Mouse (Mus musculus) embryo, embryonic 9.5 days (tissue): ENCODE measurements around the gene Ptpn13.

Source experiments
- DNase-seq: peaks from one replicate; pipeline ENCODE4 v3.0.0-alpha.2; 2017; ENCODE audit errors: extremely low spot score

Ptpn13 gene

DNA sequence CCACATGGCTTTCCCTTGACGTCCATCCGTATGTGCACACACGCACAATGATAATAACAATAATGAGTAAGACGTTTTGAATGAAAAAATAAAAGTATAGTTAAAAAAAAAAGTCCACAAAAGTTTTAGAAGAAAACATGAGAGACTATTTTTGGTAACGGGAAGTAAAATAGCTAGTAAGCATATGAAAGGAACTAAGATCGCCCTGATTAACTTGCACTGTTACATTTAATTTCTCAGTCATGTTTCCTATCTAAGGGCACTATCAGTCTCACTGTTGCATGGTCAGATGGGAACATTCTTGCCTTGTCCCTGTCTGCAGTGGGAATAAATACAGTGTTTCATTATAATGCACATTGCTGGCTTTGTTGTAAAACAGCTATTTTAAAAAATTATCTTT is 2.4 kb upstream of the Ptpn13 start:
- no peak for DNase-seq

DNA sequence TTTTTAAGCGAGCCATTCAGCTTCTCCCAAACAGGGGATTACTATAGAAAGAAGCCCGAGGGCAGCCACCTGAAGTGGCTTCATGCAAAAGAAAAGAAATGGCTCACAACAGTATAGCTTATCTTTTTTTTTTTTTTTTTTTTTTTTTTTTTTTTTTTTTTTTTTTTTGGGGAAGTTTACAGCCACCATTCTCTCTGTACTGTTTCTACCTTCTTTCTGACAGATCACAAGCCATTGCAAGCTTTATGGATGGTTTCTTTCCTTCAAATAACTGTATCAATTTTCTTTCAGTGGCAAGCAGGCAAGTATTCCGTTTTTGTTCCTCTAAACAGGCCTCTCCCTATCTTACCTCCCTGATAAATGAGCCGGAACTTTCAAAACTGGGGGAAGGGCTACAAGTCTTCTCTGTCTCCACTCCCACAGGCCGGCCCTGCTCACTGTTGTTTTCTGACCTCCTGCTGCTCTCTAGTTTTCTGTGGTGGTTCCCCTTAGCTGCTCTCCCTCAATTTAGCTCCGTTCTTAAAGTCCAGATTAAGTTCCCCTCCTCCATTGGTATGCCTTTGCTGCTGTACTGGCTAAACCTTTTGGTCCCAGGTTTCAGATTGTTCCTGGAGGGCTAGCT is 1.6 kb upstream of the Ptpn13 start:
- DNase-seq: peak; percentile 83

DNA sequence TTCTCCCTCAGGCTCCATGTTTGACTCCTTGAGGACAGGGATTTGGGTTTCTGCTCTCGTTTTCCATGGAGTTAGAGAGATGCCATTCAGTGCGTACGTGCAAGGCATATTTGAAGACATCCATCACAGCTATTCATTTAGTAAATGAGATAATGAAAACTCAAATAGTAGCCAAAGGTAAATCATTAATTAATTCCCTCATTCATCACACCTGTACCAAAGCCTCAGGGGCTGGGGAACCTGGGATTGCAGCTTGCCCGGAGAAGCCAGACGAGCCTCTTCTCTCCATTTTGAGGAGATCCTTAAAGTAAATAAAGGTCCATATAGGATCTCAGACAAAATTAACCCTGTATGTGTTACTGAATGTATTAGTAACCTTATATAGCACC is 1.1 kb upstream of the Ptpn13 start:
- DNase-seq: no peak

DNA sequence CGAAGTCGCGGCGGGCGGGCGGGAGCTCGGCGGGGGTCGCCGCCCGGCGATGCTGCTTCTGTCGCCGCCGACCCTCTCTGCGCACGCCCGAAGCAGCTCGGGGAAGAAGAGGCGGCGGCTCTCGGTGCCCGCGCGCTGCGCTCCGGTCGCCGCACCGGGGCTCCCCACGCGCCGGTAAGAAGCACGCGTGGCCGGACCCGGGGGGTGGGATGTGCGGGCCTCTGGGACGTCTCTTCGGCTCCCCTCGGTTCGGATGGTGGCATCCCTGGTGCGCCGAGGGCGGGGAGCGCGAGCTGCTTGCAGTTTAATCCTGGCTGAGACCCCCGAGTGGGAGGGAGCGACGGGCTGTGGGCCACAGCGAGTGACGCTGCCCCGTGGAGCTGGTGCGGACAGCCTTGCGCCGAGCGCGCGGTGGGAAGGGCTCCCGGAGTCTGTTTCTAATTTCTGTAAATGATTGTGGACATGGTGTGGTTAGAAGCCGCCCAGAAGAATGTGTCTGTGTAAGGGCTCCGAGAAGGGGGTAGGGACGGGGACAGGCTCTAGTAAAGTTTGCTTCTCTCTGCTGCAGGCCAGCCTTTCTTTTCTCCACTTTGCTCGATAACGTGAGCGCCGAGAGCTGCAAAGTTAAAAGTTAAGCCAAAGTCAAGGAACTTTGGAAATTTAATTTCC is 505 bp downstream of the Ptpn13 start:
- DNase-seq: peak; percentile 64

DNA sequence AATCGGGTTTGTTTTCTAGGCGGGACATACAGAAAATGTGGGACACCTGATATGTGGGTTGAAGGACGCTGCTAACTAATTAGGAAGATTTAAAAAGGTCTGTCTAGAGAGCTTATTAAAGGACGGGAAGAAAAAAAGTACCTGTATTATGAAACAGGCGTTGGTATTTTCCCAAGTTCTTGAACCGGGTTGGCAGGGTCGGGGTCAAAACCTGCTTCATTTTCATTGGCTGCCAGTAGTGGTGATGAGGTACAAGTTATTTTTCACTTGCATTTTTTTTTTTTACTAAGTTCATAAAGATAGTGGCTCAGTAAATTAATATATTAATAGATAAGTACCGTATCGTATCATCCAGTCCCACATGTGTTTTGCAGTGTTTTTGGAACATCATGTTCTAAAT is 1.3 kb downstream of the Ptpn13 start:
- no peak for DNase-seq

DNA sequence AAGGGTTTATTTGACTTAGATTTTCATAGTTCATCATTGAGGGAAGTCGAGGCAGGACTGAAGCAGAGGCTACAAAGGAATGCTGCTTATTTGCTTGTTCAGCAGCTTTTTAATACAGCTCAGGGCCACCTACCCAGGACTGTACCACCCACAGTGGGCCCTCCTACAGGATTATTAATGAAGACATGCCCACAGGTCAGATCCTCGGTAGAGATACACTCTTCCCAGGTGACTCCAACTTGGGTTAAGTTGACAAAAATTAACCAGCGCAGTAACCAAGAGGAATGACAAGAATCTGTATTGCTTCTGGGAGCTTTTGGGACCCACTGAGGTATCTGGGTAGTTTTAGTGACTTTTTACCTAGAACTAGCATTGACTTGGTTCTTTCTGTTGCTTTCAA is 6.0 kb downstream of the Ptpn13 start:
- DNase-seq: no peak

DNA sequence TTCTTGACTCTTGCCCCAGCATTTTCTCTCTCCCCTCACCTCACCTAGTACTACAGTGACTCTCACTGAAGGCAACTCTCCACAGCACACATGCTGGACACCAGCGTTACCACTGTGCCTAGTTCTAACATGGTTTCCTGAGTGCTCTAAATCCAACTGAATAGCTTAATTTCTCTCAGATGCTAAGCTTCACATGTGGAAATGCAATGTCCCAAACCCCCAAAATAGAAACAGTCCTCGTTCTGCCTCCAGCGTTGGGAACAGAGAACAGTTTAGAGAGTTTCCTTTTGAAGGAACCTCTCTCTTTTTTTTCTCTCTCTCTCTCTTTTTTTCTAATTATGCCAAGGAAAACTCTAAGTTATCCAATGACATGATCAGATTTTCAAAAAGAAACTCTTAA is 6.5 kb downstream of the Ptpn13 start:
- no peak for DNase-seq

DNA sequence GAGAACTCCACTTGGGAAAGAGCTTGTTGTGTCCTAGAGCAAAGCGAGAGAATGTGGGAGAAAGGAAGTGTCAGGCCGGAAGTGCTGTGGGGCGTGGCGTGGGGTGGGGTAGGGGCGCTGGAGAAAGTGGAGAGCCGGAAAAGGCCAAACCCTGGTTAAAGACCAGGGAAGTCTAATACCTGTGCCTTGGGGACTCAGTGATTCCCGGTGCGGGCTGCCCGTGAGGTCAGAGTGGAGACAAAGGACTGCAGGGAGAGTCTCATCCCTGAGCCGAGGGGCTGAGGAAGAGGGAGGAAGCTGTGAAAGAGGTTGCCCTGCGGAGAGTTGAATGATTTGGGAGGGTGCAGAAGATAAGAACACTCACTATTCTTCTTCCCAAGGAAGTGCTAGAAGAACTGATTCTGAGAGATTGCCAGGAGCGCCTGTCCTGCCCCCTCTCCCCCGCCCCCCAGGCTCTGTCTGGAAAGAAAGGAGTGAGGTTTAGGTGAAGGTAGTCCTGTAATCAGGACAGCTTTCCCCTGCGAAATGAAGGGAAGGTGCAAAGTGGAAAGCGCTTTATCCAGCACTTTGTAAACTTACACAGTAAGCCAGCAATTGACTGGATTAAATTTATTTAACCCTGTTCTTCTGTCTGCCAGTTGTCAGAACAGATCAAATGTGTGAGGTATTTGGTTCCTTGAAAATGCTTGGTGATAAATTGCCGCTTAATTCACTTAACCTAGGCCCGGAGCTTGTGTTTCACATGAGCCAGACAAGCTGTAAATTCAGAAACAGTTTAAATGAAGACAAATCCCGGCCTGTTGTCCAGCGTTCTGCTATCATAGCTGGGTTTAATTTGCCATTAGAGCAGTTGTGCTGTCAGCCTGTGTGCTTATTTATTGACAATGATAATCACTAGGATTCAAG is 11.3 kb downstream of the Ptpn13 start:
- DNase-seq: peak; percentile 53

DNA sequence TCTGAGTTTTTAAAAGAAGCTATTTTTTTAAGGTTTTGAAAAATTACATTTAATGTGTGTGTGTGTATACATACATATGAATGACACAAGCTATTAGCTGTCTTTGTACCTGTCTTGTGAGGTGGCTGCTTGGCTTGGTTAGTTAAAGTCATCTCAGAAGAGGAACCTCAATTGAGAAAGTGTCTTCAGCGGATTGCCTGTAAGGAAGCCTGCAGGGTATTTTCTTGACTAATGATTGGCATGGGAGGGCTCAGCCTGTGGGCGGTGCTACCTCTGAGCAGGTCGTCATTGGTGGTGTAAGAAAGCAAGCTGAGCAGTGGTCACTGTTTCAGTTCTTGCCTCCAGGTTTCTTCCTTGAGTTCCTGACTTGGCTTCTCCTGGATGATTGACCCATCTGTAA is 12.7 kb downstream of the Ptpn13 start:
- DNase-seq: no peak

DNA sequence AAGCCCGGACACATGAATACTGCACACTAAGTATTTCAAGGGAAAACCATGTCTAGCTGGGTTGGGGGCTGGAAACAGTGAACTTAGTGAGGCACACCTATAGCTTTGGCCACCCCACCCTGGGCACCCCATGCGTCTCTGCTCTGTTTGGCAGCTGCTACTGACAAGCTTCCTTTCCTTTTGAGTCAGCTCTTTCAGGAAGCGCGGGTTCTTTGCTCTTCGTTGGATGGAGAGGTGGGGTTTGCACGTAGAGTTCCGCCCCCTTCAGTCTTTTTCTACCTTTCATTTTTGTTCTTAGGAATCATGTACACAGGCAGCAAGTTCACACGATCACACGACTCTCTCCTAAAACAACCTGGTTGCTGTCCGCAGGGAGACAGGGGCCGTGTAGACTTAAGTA is 14.2 kb downstream of the Ptpn13 start:
- no peak for DNase-seq

DNA sequence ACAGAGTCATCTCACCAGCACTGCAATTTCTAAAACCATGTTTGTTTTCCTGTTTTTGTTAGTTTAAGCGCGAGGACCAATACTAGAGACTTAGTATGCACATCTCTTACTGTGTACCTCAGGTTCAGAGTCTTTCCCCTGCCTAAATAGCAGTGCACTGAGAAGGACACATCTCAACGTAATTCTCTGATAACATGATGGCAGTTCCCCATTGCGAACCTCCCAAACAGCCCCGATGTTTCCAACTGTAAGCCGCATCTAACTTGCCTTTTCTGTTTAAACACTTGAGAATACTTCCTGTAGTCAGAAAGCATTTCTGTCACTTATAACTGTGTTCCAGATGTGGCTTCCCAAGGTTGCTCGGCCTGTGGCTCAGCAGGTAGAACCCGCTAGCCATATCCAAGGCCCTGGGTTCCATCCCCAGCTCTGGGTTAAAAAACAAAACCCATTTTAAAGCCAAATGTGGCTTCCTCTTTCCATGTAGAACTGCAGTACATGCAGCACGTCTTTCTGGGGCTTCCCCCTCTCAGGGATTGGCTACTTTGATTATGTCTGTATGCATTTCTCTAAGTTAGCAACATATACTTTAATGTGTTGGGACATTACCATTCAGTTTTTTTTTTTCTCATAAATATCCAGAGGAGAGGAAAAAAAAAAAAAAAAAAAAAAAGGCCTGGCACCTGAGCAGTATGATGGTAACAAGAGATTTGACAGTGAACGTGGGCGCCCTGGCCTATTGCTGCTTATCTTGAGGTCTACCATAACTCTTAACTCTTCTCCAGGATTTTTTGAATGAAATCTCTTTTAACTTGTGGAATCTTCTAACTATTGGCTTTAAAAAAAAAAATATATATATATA is 15.7 kb downstream of the Ptpn13 start:
- no peak for DNase-seq

DNA sequence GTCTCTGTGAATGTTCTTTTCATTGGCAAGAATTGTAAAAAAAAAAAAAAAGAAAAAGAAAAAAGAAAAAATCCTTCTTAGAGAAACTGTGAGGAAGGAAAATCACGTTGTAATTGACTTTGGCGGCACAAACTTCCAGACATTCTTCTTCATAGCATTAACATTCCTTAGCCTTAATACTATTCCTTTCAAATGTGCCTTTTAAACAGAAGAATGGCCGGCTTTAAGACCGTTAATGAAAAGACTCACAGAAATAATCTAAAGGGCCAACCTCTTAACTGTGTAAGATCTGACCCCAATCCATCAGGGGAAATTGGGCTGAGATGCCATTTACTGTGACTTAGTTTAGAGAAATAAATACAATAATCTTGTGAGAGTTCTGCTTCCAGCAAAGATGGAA is 16.7 kb downstream of the Ptpn13 start:
- DNase-seq: no peak

DNA sequence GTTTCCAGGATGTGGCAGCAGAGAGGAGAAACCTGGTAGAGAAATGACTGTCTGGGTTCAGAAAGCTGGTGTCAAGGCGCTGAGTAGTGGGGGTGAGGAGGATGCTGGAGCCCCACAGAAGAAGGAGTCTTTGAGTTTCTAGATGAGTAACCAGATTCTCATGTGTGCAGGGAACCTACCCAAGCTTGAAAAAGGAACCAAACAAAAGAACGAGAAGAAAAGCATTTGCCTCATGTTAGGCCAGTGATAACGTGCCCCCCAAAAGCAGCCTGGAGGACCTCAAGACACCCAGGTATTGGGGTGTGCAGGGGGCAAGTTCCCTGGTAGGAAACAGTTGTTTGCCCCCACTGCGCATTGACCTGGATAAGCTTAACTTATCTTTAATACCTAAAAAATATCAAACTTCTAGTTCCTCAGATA is 17.3 kb downstream of the Ptpn13 start:
- DNase-seq: no peak

DNA sequence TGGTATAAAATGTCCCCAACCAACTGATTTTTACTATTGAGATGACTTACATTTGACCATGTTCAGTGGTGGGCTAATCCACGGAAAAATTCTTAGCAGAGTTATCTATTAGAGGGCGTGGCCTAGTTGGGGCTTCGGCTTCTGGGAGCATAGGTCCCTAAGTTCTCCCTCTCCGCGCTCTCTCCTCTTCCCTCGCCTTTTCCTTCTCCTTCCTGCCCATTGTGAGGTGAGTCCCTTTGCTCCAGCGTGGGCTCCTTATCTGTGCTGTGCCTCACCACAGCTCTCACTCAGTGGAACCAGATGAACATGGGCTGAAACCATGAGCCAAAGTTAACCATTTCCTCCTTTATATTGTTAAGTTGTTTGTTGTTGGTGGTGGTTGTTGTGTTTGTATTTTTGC is 17.9 kb downstream of the Ptpn13 start:
- no peak for DNase-seq

DNA sequence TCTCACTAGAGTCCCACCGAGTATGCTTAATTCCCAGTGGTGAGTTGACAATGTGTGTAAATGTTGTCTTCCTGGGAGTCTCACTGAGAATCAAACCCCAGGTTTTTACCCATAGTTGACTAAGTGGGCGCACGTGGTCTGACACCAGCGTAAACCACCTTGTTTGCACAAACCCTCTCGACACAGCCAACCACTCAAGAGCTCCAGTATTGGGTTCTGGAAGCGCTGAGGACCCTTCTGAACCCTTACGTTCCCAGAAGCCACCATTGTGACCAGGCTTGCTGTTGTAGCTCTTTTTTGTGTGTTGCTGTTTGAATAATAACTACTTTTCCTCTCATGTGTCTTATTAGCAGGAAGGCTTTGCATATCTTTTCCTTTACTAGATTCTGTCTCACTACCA is 20.4 kb downstream of the Ptpn13 start:
- DNase-seq: no peak

DNA sequence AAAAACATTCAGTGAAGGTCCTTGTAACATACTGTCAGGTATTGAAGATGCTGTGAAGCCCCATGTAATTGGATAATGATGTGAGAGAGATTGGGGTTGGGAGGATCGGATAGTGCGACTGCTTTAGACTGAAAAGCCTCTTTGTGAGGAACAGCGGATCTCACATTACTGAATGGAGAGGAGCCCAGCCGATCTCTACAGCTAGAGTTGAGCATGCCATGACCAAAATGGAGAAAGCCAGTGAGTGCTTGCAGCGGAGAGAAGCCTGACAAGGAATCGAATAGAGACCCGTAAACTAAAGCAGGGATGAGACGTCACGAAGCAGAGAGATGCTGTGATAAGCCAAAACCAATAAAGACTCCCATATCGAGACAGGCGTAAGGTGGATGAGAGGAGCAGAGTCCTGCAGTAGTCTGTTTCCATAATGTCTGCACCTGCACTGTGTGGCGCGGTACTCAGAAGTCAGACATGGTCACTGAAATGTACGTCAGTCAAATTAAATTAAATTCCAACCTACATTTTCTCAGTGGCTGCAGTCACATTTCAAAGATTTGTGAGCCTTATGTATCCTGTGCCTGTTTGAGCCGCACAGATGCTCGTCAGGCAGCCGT is 22.9 kb downstream of the Ptpn13 start:
- no peak for DNase-seq

DNA sequence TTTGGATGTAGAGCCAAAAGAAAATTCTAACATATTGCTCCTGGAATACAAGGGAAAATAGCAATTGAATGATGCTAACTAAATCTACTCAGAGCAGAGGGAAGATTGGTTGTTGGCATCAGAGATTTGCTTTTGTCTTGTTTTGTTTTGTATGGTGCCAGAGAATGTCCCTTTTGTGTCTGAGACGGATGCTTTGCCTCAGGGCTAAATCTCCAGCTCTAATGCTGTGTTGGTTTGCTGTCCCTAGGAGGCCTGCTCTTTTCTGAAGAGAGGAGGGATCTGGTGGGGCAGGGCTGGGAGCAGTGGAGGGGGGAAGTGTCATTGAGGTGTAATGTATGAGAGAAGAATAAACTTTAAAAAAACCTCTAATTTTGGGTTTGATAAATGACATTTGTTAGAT is 23.5 kb downstream of the Ptpn13 start:
- no peak for DNase-seq

DNA sequence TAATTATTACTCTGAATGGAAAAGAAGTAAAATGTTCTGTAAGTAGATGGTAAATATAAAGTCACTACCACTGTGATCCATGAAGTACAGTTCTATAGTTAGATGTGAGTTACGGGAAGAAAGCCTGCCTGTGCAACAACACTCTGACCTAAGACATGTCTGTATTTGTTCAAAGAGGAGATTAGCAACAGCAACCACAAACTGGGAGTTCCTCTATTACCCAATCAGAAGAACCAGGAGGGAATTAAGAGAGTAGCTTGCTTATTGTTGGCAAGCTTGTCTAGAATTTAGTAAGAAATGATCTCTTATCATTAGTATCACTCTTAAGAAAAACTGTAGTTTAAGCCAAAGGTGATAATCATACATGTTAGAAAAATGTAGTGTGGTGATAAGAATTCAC is 25.7 kb downstream of the Ptpn13 start:
- DNase-seq: no peak

DNA sequence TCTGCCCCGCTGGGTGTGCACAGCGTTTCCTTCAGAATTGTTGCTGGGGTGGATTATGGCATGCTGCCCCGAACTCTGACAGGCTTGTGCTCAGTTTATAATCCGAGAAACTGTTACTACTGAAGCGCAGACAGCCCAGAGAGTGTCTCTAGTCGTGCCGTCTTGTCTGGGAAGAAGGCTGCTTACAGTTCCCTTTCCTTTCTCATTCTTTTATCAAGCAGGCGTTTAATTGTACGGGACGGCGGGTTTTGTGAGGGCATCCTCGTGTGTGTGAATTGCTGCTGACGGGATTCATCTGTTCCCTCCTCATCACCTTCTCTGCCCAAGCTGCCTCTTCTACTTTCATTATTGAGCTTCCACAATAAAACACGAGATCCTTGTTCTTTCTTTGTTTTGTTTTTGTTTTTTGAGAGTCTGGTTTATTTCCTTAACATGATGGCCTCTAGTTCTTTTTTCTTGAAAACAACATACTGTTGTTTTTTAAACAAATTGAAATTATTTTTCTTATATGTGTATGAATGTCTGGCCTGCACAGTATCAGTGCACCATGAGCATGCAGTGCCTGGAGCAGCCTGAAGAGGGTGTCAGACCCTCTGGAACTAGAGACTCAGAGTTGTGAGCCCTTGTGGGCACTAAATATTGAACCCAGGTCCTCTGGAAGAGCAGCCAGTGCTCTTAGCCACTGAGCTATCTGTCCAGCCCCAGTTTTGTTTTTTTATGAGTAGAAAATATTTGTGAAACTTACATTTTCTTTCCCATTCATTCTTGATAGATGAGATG is 28.6 kb downstream of the Ptpn13 start:
- no peak for DNase-seq

DNA sequence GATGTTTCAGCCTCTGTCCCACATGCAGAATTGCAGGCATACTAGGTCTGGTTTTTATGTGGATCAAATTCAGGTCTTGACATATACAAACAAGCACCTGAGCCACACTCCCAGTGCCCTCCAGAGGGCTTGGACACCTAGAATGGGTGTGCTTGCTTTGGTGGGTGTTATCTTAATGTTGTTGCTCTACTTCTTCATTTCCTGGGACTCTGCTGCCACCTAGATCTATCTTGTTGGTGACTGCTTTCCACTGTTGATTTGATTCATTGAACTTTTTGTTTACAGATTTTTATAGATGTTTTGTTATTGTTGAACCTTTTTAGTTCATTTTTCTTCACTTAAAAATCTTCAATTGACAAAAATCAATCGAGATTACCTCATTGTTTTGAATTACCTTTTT is 31.8 kb downstream of the Ptpn13 start:
- no peak for DNase-seq

DNA sequence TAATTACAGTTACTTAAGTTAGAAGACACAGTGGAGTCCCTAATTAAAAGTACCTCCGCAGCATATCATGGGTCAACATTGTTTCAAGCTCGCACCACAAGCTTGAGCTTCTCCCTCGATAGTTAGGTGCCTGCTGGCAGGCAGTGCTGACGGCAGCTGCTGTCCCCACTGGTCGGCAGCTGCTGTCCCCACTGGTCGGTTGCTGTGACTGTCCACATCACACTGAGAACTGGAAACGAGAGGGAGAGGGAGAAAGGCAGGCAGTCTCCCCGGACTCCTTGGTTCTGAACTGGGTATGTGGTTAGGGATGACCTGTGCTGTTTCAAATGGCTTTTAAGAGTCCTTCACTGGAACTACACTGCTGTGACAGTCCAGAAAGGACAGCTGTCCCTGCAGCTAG is 33.4 kb downstream of the Ptpn13 start:
- no peak for DNase-seq
